Mouse (Mus musculus) embryo, embryonic 9.5 days (tissue): ENCODE results near the gene Ube2g1.
A peak's percentile ranks its signal among the peaks of the same experiment; 100 is the strongest.
"Not testable (repeated sequence)": the region's sequence is repeated elsewhere in the genome, so short reads cannot be mapped to it uniquely, and the experiment has no call there.

Experiments
- DNase-seq: peaks from one replicate; pipeline ENCODE4 v3.0.0-alpha.2; 2017; ENCODE audit errors: extremely low spot score

The Ube2g1 gene

GRCm38 (mm10) chr11:72597780-72598179 lies 9.3 kb upstream of the Ube2g1 start:
- DNase-seq = no peak

- DNase-seq = peak; percentile 84
Observed at GRCm38 (mm10) chr11:72607469-72608070, 487 bp downstream of the Ube2g1 start.

- peak; percentile 95 for DNase-seq
Observed at GRCm38 (mm10) chr11:72608071-72608679, 1.1 kb downstream of the Ube2g1 start.

- DNase-seq = no peak
Observed at GRCm38 (mm10) chr11:72609242-72609641, 2.2 kb downstream of the Ube2g1 start.

GRCm38 (mm10) chr11:72614336-72614735 lies 7.3 kb downstream of the Ube2g1 start:
- not testable (repeated sequence) for DNase-seq

GRCm38 (mm10) chr11:72615931-72616330 lies 8.8 kb downstream of the Ube2g1 start:
- DNase-seq = no peak

GRCm38 (mm10) chr11:72618476-72618875 lies 11.4 kb downstream of the Ube2g1 start:
- DNase-seq = no peak

- DNase-seq = no peak
Observed at GRCm38 (mm10) chr11:72642730-72643129, 35.6 kb downstream of the Ube2g1 start.

- DNase-seq = no peak
Observed at GRCm38 (mm10) chr11:72645386-72645785, 38.3 kb downstream of the Ube2g1 start.

GRCm38 (mm10) chr11:72650347-72650746 lies 43.3 kb downstream of the Ube2g1 start:
- DNase-seq = no peak

- no peak for DNase-seq
Observed at GRCm38 (mm10) chr11:72659918-72660317, 52.8 kb downstream of the Ube2g1 start.

- DNase-seq = no peak
Observed at GRCm38 (mm10) chr11:72660359-72660758, 53.3 kb downstream of the Ube2g1 start.

- DNase-seq = no peak
Observed at GRCm38 (mm10) chr11:72664641-72665040, 57.6 kb downstream of the Ube2g1 start.

- DNase-seq = no peak
Observed at GRCm38 (mm10) chr11:72670634-72671033, 63.6 kb downstream of the Ube2g1 start.

- DNase-seq = no peak
Observed at GRCm38 (mm10) chr11:72671294-72671988, 64.4 kb downstream of the Ube2g1 start.

- no peak for DNase-seq
Observed at GRCm38 (mm10) chr11:72672438-72672837, 65.4 kb downstream of the Ube2g1 start.

GRCm38 (mm10) chr11:72675280-72675679 lies 68.2 kb downstream of the Ube2g1 start:
- no peak for DNase-seq

GRCm38 (mm10) chr11:72680726-72681125 lies 73.6 kb downstream of the Ube2g1 start:
- no peak for DNase-seq

- no peak for DNase-seq
Observed at GRCm38 (mm10) chr11:72683402-72683801, 76.3 kb downstream of the Ube2g1 start.

- DNase-seq = no peak
Observed at GRCm38 (mm10) chr11:72686697-72687096, 79.6 kb downstream of the Ube2g1 start.

- peak; percentile 38 for DNase-seq
Observed at GRCm38 (mm10) chr11:72688242-72688641, 81.2 kb downstream of the Ube2g1 start.

- no peak for DNase-seq
Observed at GRCm38 (mm10) chr11:72689115-72689514, 82.0 kb downstream of the Ube2g1 start.
